Mouse (Mus musculus) kidney, embryonic 15.5 days (tissue): ENCODE results near the gene Psme2. TPM values are rescaled to one million over a fixed set of nuclear protein-coding genes. Genes with fewer than 3 reads are reported as not detected.

Source experiments
- polyA plus RNA-seq: library from polyadenylated mRNA; unstranded; fragments of >200 nt; fragmentation: Nextera tagmentation; extraction: Ambion mirVana; gene quantifications from 2 replicates; pipeline ENCODE4 v1.2.1, GENCODE M21; 2015

Psme2 gene
- polyA plus RNA-seq, 1 experiment from 2014 or later, result 261 TPM

Other genes with a start within 250 kb of the Psme2 start
- gene Dhrs4, start 112.4 kb downstream of the Psme2 start, polyA plus RNA-seq, result 127 and 130 TPM in 2 replicates
- gene Carmil3, start 100.5 kb downstream of the Psme2 start, polyA plus RNA-seq, result 2.4 and 2.9 TPM in 2 replicates
- 0.24 and 0.26 TPM in 2 replicates for gene Cpne6, start 80.7 kb downstream of the Psme2 start, polyA plus RNA-seq
- gene Nrl, start 66.1 kb downstream of the Psme2 start, polyA plus RNA-seq, result not detected in 2 replicates
- 50.5 and 55.4 TPM in 2 replicates for gene Pck2, start 50.8 kb downstream of the Psme2 start, polyA plus RNA-seq
- 89.2 and 93.0 TPM in 2 replicates for gene Dcaf11, start 31.1 kb downstream of the Psme2 start, polyA plus RNA-seq
- 1.6 TPM in 2 replicates for gene A730061H03Rik, start 30.7 kb downstream of the Psme2 start, polyA plus RNA-seq
- gene Fitm1, start 15.5 kb downstream of the Psme2 start, polyA plus RNA-seq, result 4.2 and 6.1 TPM in 2 replicates
- gene Psme1, start 13.0 kb downstream of the Psme2 start, polyA plus RNA-seq, result 147 and 153 TPM in 2 replicates
- gene Emc9, start 5.8 kb downstream of the Psme2 start, polyA plus RNA-seq, result 6.8 and 7.4 TPM in 2 replicates
- gene Rnf31, start 595 bp upstream of the Psme2 start, polyA plus RNA-seq, result 18.6 and 21.7 TPM in 2 replicates
- 12.8 and 14.6 TPM in 2 replicates for gene Irf9, start 12.5 kb upstream of the Psme2 start, polyA plus RNA-seq
- 20.3 and 22.4 TPM in 2 replicates for gene Rec8, start 26.9 kb upstream of the Psme2 start, polyA plus RNA-seq
- 97.4 and 115 TPM in 2 replicates for gene Ipo4, start 44.8 kb upstream of the Psme2 start, polyA plus RNA-seq
- gene Gm49378, start 46.8 kb upstream of the Psme2 start, polyA plus RNA-seq, result 1.4 and 2.3 TPM in 2 replicates
- gene Tm9sf1, start 52.7 kb upstream of the Psme2 start, polyA plus RNA-seq, result 113 and 123 TPM in 2 replicates
- 0.92 and 1.0 TPM in 2 replicates for gene Tssk4, start 59.1 kb upstream of the Psme2 start, polyA plus RNA-seq
- gene Mdp1, start 69.4 kb upstream of the Psme2 start, polyA plus RNA-seq, result 53.6 and 55.8 TPM in 2 replicates
- 68.2 and 72.6 TPM in 2 replicates for gene Gmpr2, start 80.8 kb upstream of the Psme2 start, polyA plus RNA-seq
- 545 and 565 TPM in 2 replicates for gene Nedd8, start 81.0 kb upstream of the Psme2 start, polyA plus RNA-seq
- gene Tinf2, start 90.7 kb upstream of the Psme2 start, polyA plus RNA-seq, result 43.6 and 46.9 TPM in 2 replicates
- gene Tgm1, start 122.8 kb upstream of the Psme2 start, polyA plus RNA-seq, result 2.1 TPM in 2 replicates
- 37.6 and 41.8 TPM in 2 replicates for gene Rabggta, start 131.2 kb upstream of the Psme2 start, polyA plus RNA-seq
- gene Dhrs1, start 154.6 kb upstream of the Psme2 start, polyA plus RNA-seq, result 94.5 and 94.7 TPM in 2 replicates
- gene Nop9, start 154.6 kb upstream of the Psme2 start, polyA plus RNA-seq, result 38.6 and 43.4 TPM in 2 replicates
- gene Cideb, start 167.3 kb upstream of the Psme2 start, polyA plus RNA-seq, result 10.0 and 11.2 TPM in 2 replicates
- 0.25 and 0.35 TPM in 2 replicates for gene Ltb4r2, start 170.3 kb upstream of the Psme2 start, polyA plus RNA-seq
- gene Ltb4r1, start 174.8 kb upstream of the Psme2 start, polyA plus RNA-seq, result 0.69 and 0.73 TPM in 2 replicates
- 13.9 and 15.8 TPM in 2 replicates for gene Adcy4, start 193.0 kb upstream of the Psme2 start, polyA plus RNA-seq
- gene Ripk3, start 197.8 kb upstream of the Psme2 start, polyA plus RNA-seq, result 38.1 and 40.4 TPM in 2 replicates
- 32.2 and 39.9 TPM in 2 replicates for gene Nfatc4, start 232.0 kb upstream of the Psme2 start, polyA plus RNA-seq